Mouse (Mus musculus) C2C12 (cell line): Measurements from ENCODE around the gene Prom1.

Source experiments
- CEBPB ChIP-seq: IDR thresholded peaks from one replicate; pipeline ENCODE4 v1.6.1; 2011; ENCODE audit warnings: low read depth, mild to moderate bottlenecking, control low read depth, moderate library complexity
- CTCF ChIP-seq: IDR thresholded peaks from one replicate; pipeline ENCODE4 v1.5.1; 2011; ENCODE audit not compliant: control insufficient read depth, insufficient read depth, insufficient read length
- MYOG ChIP-seq: IDR thresholded peaks from one replicate; pipeline ENCODE4 v1.6.1; 2011; ENCODE audit not compliant: control insufficient read depth, insufficient read length; ENCODE audit errors: extremely low read depth
- USF1 ChIP-seq: IDR thresholded peaks from one replicate; pipeline ENCODE4 v1.6.1; 2011; ENCODE audit warnings: low read depth, mild to moderate bottlenecking, control low read depth, moderate library complexity

DNA sequence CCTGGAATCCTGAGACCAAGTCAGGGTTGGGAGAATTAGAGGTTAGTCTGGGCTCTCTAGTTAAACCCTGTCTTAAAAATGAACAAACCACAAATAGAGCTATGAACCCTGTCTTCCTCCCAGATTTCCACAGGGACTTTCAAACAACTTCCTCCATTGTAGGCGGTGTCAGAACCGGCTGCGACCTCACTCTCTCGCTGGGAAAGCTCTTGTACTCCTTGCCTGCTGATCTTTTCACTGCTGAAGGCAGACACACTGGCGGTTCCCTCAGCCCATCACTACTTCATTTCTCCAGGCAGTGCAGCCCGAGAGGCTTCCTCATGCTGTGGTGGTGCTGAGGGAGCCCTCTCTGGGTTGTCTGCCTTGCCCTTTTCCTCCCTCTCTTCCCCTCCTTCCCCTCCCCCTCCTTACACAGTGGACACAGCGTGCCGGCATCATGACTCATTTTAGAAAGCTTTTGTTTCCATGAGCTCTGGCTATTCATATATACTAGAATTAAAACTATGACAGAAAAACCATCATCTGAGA is 153.0 kb downstream of the Prom1 start:
- TF ChIP-seq CTCF (no peak), MYOG (no peak), CEBPB (no peak), USF1 (no peak)
